Mouse (Mus musculus): ENCODE measurements around the gene Nags. TPM values are rescaled to one million over a fixed set of nuclear protein-coding genes. Genes with fewer than 3 reads are reported as not detected.
A peak's percentile ranks its signal among the peaks of the same experiment; 100 is the strongest.

Gene Nags
- polyA plus RNA-seq, 1 experiment from 2014 or later, result 0.91 TPM

DNA sequence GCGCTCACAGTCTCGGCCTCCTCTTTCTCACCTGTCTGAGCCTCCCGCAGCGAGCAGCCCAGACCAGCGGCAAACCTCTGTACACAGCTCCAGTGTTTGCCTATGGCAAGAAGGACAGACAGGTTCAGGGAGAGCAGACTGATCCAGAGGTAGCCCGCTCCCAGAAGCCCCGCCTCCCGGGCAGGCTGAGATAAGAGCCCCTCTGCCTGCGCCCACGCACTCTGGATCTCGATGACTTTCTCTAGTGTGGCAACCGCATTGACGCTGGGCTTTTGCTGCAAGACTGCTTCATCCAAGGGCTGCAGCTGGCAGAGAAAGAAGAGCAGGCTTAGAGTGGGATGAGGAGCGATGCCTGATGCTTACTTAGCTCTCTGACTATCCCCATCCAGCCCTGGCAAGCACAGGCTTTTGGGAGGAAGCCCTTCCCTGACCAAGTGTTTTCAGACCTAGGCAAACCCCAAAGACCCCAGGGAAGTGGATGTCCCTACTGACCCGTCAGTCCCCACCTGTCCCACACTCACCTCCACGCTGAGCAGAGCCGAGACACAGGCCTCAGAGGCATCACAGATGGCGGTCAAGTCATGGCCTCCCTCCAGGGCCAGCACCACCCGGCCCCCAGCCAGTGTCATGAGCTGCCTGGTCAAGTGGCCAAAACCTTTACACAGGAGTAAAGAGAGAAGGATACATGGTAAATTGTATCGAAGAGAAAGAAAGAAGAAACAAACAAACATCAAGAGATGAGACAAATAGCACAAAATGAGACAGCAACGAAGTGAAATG is 50.9 kb downstream of the Nags start:
- H3K36me3 ChIP-seq (ENCODE audit: insufficient read depth, low read length), result peaks cover 52% of the 10 kb centered on the region
- WGBS, result 64% methylated on average over 21 of the region's 21 CpGs
- no peak for DNase-seq (ENCODE audit: low spot score)
- TF ChIP-seq CTCF (IDR thresholded peaks at IDR 0.05), result no peak
- no peak for TF ChIP-seq EP300 (IDR thresholded peaks at IDR 0.05)
- H3K4me3 ChIP-seq (ENCODE audit: low read depth, low read length), result no peak overlapping the region
- 0 out of 2 replicates have a peak, but pooled peaks have one; percentile 7 for ATAC-seq
- H3K27ac ChIP-seq (ENCODE audit: low read length), result no peak overlapping the region
- no peak overlapping the region for H3K9ac ChIP-seq (replicated peaks; ENCODE audit: low read depth)
- H3K9me3 ChIP-seq (ENCODE audit: low read length), result no peaks in the 10 kb centered on the region
- no peaks in the 10 kb centered on the region for H3K4me1 ChIP-seq (ENCODE audit: insufficient read depth, low read depth, low read length)
- H3K4me2 ChIP-seq (replicated peaks; ENCODE audit: low read depth, low read length), result no peak overlapping the region
- H3K27me3 ChIP-seq (replicated peaks; ENCODE audit: insufficient read depth, low read length), result no peaks in the 10 kb centered on the region

DNA sequence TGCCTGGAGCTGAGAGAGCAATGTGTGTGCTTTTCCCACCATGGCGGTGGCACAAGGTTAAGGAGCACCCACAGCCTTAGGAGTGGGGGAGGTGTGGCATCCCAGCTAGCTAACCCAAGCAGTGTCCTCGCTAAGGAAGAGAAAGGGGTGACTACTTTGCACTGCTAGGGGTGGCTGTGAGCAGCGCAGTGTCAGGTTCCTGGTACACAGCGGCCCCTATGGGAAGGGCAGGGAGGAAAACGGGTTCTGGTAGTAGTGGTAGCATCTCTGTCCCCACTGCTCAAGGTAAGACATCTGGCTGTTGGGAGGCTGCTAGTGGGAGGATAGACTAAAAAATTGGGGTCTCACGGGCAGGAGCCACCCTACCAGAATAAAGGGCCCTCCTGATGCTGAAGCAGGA is 52.9 kb downstream of the Nags start:
- Histone ChIP-seq H3K27me3 (replicated peaks; ENCODE audit: insufficient read depth, low read length) (no peaks in the 10 kb centered on the region), H3K4me1 (ENCODE audit: insufficient read depth, low read depth, low read length) (no peaks in the 10 kb centered on the region), H3K4me3 (ENCODE audit: low read depth, low read length) (no peak overlapping the region), H3K9me3 (ENCODE audit: low read length) (no peaks in the 10 kb centered on the region), H3K36me3 (ENCODE audit: insufficient read depth, low read length) (peaks cover 56% of the 10 kb centered on the region), H3K27ac (ENCODE audit: low read length) (no peak overlapping the region), H3K4me2 (replicated peaks; ENCODE audit: low read depth, low read length) (no peak overlapping the region), H3K9ac (replicated peaks; ENCODE audit: low read depth) (no peak overlapping the region)
- WGBS, result 66% methylated on average over 6 of the region's 6 CpGs
- TF ChIP-seq EP300 (IDR thresholded peaks at IDR 0.05) (no peak), CTCF (IDR thresholded peaks at IDR 0.05) (peak; percentile 30)
- ATAC-seq (no peak), DNase-seq (ENCODE audit: low spot score) (no peak)

Other genes with a start within 250 kb of the Nags start
- 0.06 TPM in 1 of 2 replicates, not detected in the other for gene Sost, start 178.5 kb upstream of the Nags start, polyA plus RNA-seq (2015; fragmentation: Nextera tagmentation; extraction: Ambion mirVana)
- 0.20 TPM in 1 of 2 replicates, not detected in the other for gene Cfap97d1, start 161.2 kb upstream of the Nags start, polyA plus RNA-seq (2015; fragmentation: Nextera tagmentation; extraction: Ambion mirVana)
- 78.2 and 80.0 TPM in 2 replicates for gene Dusp3, start 158.5 kb upstream of the Nags start, polyA plus RNA-seq (2015; fragmentation: Nextera tagmentation; extraction: Ambion mirVana)
- gene Mpp3, start 117.1 kb upstream of the Nags start, polyA plus RNA-seq (2015; fragmentation: Nextera tagmentation; extraction: Ambion mirVana), result 0.84 and 2.2 TPM in 2 replicates
- gene Cd300lg, start 104.0 kb upstream of the Nags start, polyA plus RNA-seq (2015; fragmentation: Nextera tagmentation; extraction: Ambion mirVana), result 2.1 and 2.4 TPM in 2 replicates
- gene Mpp2, start 57.0 kb upstream of the Nags start, polyA plus RNA-seq (2015; fragmentation: Nextera tagmentation; extraction: Ambion mirVana), result 3.9 TPM in 2 replicates
- 2.6 and 4.2 TPM in 2 replicates for gene Ppy, start 44.2 kb upstream of the Nags start, polyA plus RNA-seq (2015; fragmentation: Nextera tagmentation; extraction: Ambion mirVana)
- not detected in 2 replicates for gene Pyy, start 37.7 kb upstream of the Nags start, polyA plus RNA-seq (2015; fragmentation: Nextera tagmentation; extraction: Ambion mirVana)
- 17.6 and 18.9 TPM in 2 replicates for gene Tmem101, start 10.9 kb downstream of the Nags start, polyA plus RNA-seq (2015; fragmentation: Nextera tagmentation; extraction: Ambion mirVana)
- 74.7 and 79.9 TPM in 2 replicates for gene Lsm12, start 39.8 kb downstream of the Nags start, polyA plus RNA-seq (2015; fragmentation: Nextera tagmentation; extraction: Ambion mirVana)
- gene G6pc3, start 44.1 kb downstream of the Nags start, polyA plus RNA-seq (2015; fragmentation: Nextera tagmentation; extraction: Ambion mirVana), result 15.8 and 16.7 TPM in 2 replicates
- gene Hdac5, start 84.7 kb downstream of the Nags start, polyA plus RNA-seq (2015; fragmentation: Nextera tagmentation; extraction: Ambion mirVana), result 65.6 and 79.0 TPM in 2 replicates
- 0.88 and 1.3 TPM in 2 replicates for gene BC030867, start 103.4 kb downstream of the Nags start, polyA plus RNA-seq (2015; fragmentation: Nextera tagmentation; extraction: Ambion mirVana)
- not detected in 2 replicates for gene Asb16, start 123.2 kb downstream of the Nags start, polyA plus RNA-seq (2015; fragmentation: Nextera tagmentation; extraction: Ambion mirVana)
- 46.1 and 47.4 TPM in 2 replicates for gene Tmub2, start 139.4 kb downstream of the Nags start, polyA plus RNA-seq (2015; fragmentation: Nextera tagmentation; extraction: Ambion mirVana)
- gene Atxn7l3, start 151.1 kb downstream of the Nags start, polyA plus RNA-seq (2015; fragmentation: Nextera tagmentation; extraction: Ambion mirVana), result 9.6 and 10.2 TPM in 2 replicates
- gene Ubtf, start 174.2 kb downstream of the Nags start, polyA plus RNA-seq (2015; fragmentation: Nextera tagmentation; extraction: Ambion mirVana), result 53.7 and 60.9 TPM in 2 replicates
- 9.7 and 9.8 TPM in 2 replicates for gene Slc4a1, start 220.7 kb downstream of the Nags start, polyA plus RNA-seq (2015; fragmentation: Nextera tagmentation; extraction: Ambion mirVana)
- 1.7 and 1.9 TPM in 2 replicates for gene Rundc3a, start 247.9 kb downstream of the Nags start, polyA plus RNA-seq (2015; fragmentation: Nextera tagmentation; extraction: Ambion mirVana)